Mouse (Mus musculus) intestine, embryonic 16.5 days (tissue): Measurements from ENCODE around the gene 2700049A03Rik. TPM values are rescaled to one million over a fixed set of nuclear protein-coding genes. Genes with fewer than 3 reads are reported as not detected.
A peak's percentile ranks its signal among the peaks of the same experiment; 100 is the strongest.

Experiments
- ATAC-seq: fragments of 200-750 bp; cut with Nextera tagmentation; 2 replicates; pipeline ENCODE4 v1.8.0; 2017; ENCODE audit warnings: moderate TSS enrichment, moderate library complexity
- H3K27ac ChIP-seq: fragments of 300-500 bp; sonication (generic); 2 replicates; pipeline ENCODE4 v1.5.1; 2014; ENCODE audit warnings: mild to moderate bottlenecking, low read length
- H3K27me3 ChIP-seq: fragments of 300-500 bp; sonication (generic); replicated peaks from 2 replicates; pipeline ENCODE4 v1.6.1; 2014; ENCODE audit warnings: low read length, control low read depth, mixed read lengths; ENCODE audit not compliant: control insufficient read depth, insufficient read depth
- H3K36me3 ChIP-seq: fragments of 300-500 bp; sonication (generic); 2 replicates; pipeline ENCODE4 v1.6.1; 2014; ENCODE audit warnings: low read length, control low read depth; ENCODE audit not compliant: control insufficient read depth, insufficient read depth
- H3K4me1 ChIP-seq: fragments of 300-500 bp; sonication (generic); 2 replicates; pipeline ENCODE4 v1.6.1; 2014; ENCODE audit warnings: low read length, control low read depth, mixed read lengths; ENCODE audit not compliant: control insufficient read depth, insufficient read depth
- H3K4me2 ChIP-seq: fragments of 300-500 bp; sonication (generic); 2 replicates; pipeline ENCODE4 v1.6.1; 2014; ENCODE audit warnings: low read depth, low read length, control low read depth
- H3K4me3 ChIP-seq: fragments of 300-500 bp; sonication (generic); 2 replicates; pipeline ENCODE4 v1.5.1; 2014; ENCODE audit warnings: mild to moderate bottlenecking, low read length
- H3K9ac ChIP-seq: fragments of 300-500 bp; sonication (generic); 2 replicates; pipeline ENCODE4 v1.6.1; 2014; ENCODE audit warnings: low read depth, low read length
- H3K9me3 ChIP-seq: fragments of 300-500 bp; sonication (generic); 2 replicates; pipeline ENCODE4 v1.6.1; 2016; ENCODE audit warnings: low read length, control low read depth; ENCODE audit not compliant: control insufficient read depth
- WGBS: fragments of 180-500 bp; shearing (Covaris S2); extraction: QIAGEN DNeasy Blood & Tissue Kit; methylation state at CpG from one replicate; pipeline ENCODE4 v1.1.7; 2014; 5-methylcytosine and 5-hydroxymethylcytosine counted together
- polyA plus RNA-seq: library from polyadenylated mRNA; unstranded; fragments of >200 nt; fragmentation: Nextera tagmentation; extraction: Ambion mirVana; gene quantifications from 2 replicates; pipeline ENCODE4 v1.2.1, GENCODE M21; 2015

Gene 2700049A03Rik
- polyA plus RNA-seq, 1 experiment from 2014 or later, result 11.0 TPM

- WGBS, result 84% methylated on average over 9 of the region's 9 CpGs
- Histone ChIP-seq H3K27ac (no peak overlapping the region), H3K27me3 (no peaks in the 10 kb centered on the region), H3K36me3 (0 out of 2 replicates have a peak, but pooled peaks cover 2% of the 10 kb centered on the region), H3K9ac (no peak overlapping the region), H3K4me1 (no peaks in the 10 kb centered on the region), H3K4me2 (no peak overlapping the region), H3K4me3 (no peak overlapping the region), H3K9me3 (no peaks in the 10 kb centered on the region)
- no peak for ATAC-seq
These were observed 80.5 kb downstream of the 2700049A03Rik start for GRCm38 (mm10) chr12:71217191-71217590.

- H3K9me3 ChIP-seq, result no peaks in the 10 kb centered on the region
- H3K36me3 ChIP-seq, result 0 out of 2 replicates have a peak, but pooled peaks cover 2% of the 10 kb centered on the region
- no peak overlapping the region for H3K27ac ChIP-seq
- peak; percentile 50 for ATAC-seq
- no peaks in the 10 kb centered on the region for H3K27me3 ChIP-seq
- 68% methylated on average over 6 of the region's 6 CpGs for WGBS
- no peak overlapping the region for H3K4me3 ChIP-seq
- no peak overlapping the region for H3K4me2 ChIP-seq
- no peaks in the 10 kb centered on the region for H3K4me1 ChIP-seq
- no peak overlapping the region for H3K9ac ChIP-seq
These were observed 81.3 kb downstream of the 2700049A03Rik start for GRCm38 (mm10) chr12:71217866-71218522.

GRCm38 (mm10) chr12:71222761-71223160 is 86.1 kb downstream of the 2700049A03Rik start:
- Histone ChIP-seq H3K36me3 (0 out of 2 replicates have a peak, but pooled peaks cover 2% of the 10 kb centered on the region), H3K4me2 (no peak overlapping the region), H3K27ac (no peak overlapping the region), H3K9ac (no peak overlapping the region), H3K27me3 (no peaks in the 10 kb centered on the region), H3K4me1 (0 out of 2 replicates have a peak, but pooled peaks cover 2% of the 10 kb centered on the region), H3K4me3 (no peak overlapping the region), H3K9me3 (no peaks in the 10 kb centered on the region)
- 95% methylated on average over 6 of the region's 6 CpGs for WGBS
- no peak for ATAC-seq

- no peak; the same call in 1 of the 2 replicates for ATAC-seq
- H3K9ac ChIP-seq, result no peak overlapping the region
- no peak overlapping the region for H3K27ac ChIP-seq
- H3K9me3 ChIP-seq, result no peaks in the 10 kb centered on the region
- no peak overlapping the region for H3K4me2 ChIP-seq
- WGBS, result 42% methylated on average over 4 of the region's 4 CpGs
- H3K4me1 ChIP-seq, result 0 out of 2 replicates have a peak, but pooled peaks cover 6% of the 10 kb centered on the region
- H3K4me3 ChIP-seq, result no peak overlapping the region
- no peaks in the 10 kb centered on the region for H3K27me3 ChIP-seq
- H3K36me3 ChIP-seq, result no peaks in the 10 kb centered on the region
These were observed 91.1 kb downstream of the 2700049A03Rik start for GRCm38 (mm10) chr12:71227769-71228168.

GRCm38 (mm10) chr12:71228925-71229649 is 92.4 kb downstream of the 2700049A03Rik start:
- 0 out of 2 replicates have a peak, but pooled peaks cover 6% of the 10 kb centered on the region for H3K4me1 ChIP-seq
- no peak overlapping the region for H3K4me2 ChIP-seq
- no peak overlapping the region for H3K27ac ChIP-seq
- no peaks in the 10 kb centered on the region for H3K27me3 ChIP-seq
- no peaks in the 10 kb centered on the region for H3K36me3 ChIP-seq
- 58% methylated on average over 10 of the region's 10 CpGs for WGBS
- no peak overlapping the region for H3K9ac ChIP-seq
- H3K4me3 ChIP-seq, result no peak overlapping the region
- ATAC-seq, result no peak
- H3K9me3 ChIP-seq, result no peaks in the 10 kb centered on the region

GRCm38 (mm10) chr12:71231561-71231960 is 94.9 kb downstream of the 2700049A03Rik start:
- Histone ChIP-seq H3K4me1 (0 out of 2 replicates have a peak, but pooled peaks cover 6% of the 10 kb centered on the region), H3K9ac (no peak overlapping the region)
- 86% methylated on average over 9 of the region's 9 CpGs for WGBS

GRCm38 (mm10) chr12:71233426-71233825 is 96.8 kb downstream of the 2700049A03Rik start:
- no peak overlapping the region for H3K4me3 ChIP-seq
- H3K27ac ChIP-seq, result no peak overlapping the region
- no peak overlapping the region for H3K9ac ChIP-seq
- no peaks in the 10 kb centered on the region for H3K27me3 ChIP-seq
- H3K4me2 ChIP-seq, result no peak overlapping the region
- no peaks in the 10 kb centered on the region for H3K36me3 ChIP-seq
- H3K4me1 ChIP-seq, result no peaks in the 10 kb centered on the region
- H3K9me3 ChIP-seq, result no peaks in the 10 kb centered on the region
- WGBS, result 69% methylated on average over 5 of the region's 5 CpGs
- ATAC-seq, result no peak

More at GRCm38 (mm10) chr12:71231561-71231960, 94.9 kb downstream of the 2700049A03Rik start:
- no peaks in the 10 kb centered on the region for H3K27me3 ChIP-seq
- H3K4me2 ChIP-seq, result no peak overlapping the region
- no peak for ATAC-seq
- no peaks in the 10 kb centered on the region for H3K36me3 ChIP-seq
- H3K4me3 ChIP-seq, result no peak overlapping the region
- H3K9me3 ChIP-seq, result no peaks in the 10 kb centered on the region
- H3K27ac ChIP-seq, result no peak overlapping the region

- Histone ChIP-seq H3K9ac (no peak overlapping the region), H3K27me3 (no peaks in the 10 kb centered on the region), H3K36me3 (peaks cover 2% of the 10 kb centered on the region; the same call in 1 of the 2 replicates), H3K4me3 (no peak overlapping the region), H3K4me1 (no peaks in the 10 kb centered on the region), H3K9me3 (peaks cover 3% of the 10 kb centered on the region; the same call in 1 of the 2 replicates), H3K27ac (no peak overlapping the region), H3K4me2 (no peak overlapping the region)
- ATAC-seq, result no peak
- WGBS, result 85% methylated on average over 4 of the region's 4 CpGs
These were observed 100.4 kb downstream of the 2700049A03Rik start for GRCm38 (mm10) chr12:71237074-71237473.

GRCm38 (mm10) chr12:71242791-71243190 is 106.1 kb downstream of the 2700049A03Rik start:
- H3K9me3 ChIP-seq, result peaks cover 12% of the 10 kb centered on the region; the same call in 1 of the 2 replicates
- no peak overlapping the region for H3K27ac ChIP-seq
- whole genome bisulfite sequencing, result 95% methylated on average over 9 of the region's 9 CpGs
- H3K36me3 ChIP-seq, result peaks cover 23% of the 10 kb centered on the region
- ATAC-seq, result no peak
- no peaks in the 10 kb centered on the region for H3K27me3 ChIP-seq
- H3K4me2 ChIP-seq, result no peak overlapping the region
- no peaks in the 10 kb centered on the region for H3K4me1 ChIP-seq
- no peak overlapping the region for H3K4me3 ChIP-seq
- H3K9ac ChIP-seq, result no peak overlapping the region
